Mouse (Mus musculus) hindbrain, embryonic 10.5 days (tissue): ENCODE data around the gene Gpr160. TPM values are rescaled to one million over a fixed set of nuclear protein-coding genes. Genes with fewer than 3 reads are reported as not detected.
A peak's percentile ranks its signal among the peaks of the same experiment; 100 is the strongest.
"Not testable (repeated sequence)": the region's sequence is repeated elsewhere in the genome, so short reads cannot be mapped to it uniquely, and the experiment has no call there.

Source experiments
- DNase-seq: peaks from one replicate; pipeline ENCODE4 v3.0.0-alpha.2; 2017; ENCODE audit warnings: low spot score
- H3K27ac ChIP-seq: fragments of 300-500 bp; sonication (generic); 2 replicates; pipeline ENCODE4 v1.5.1; 2016; ENCODE audit warnings: mild to moderate bottlenecking, moderate library complexity
- H3K27me3 ChIP-seq: fragments of 300-500 bp; sonication (generic); 2 replicates; pipeline ENCODE4 v1.6.1; 2016; ENCODE audit warnings: mild to moderate bottlenecking; ENCODE audit not compliant: poor library complexity, insufficient read depth, severe bottlenecking
- H3K36me3 ChIP-seq: fragments of 300-500 bp; sonication (generic); 2 replicates; pipeline ENCODE4 v1.6.1; 2016; ENCODE audit warnings: mild to moderate bottlenecking, moderate library complexity
- H3K4me1 ChIP-seq: fragments of 300-500 bp; sonication (generic); replicated peaks from 2 replicates; pipeline ENCODE4 v1.6.1; 2016; ENCODE audit warnings: mild to moderate bottlenecking
- H3K4me3 ChIP-seq: fragments of 300-500 bp; sonication (generic); 2 replicates; pipeline ENCODE4 v1.5.1; 2016; ENCODE audit warnings: mild to moderate bottlenecking, moderate library complexity
- H3K9me3 ChIP-seq: fragments of 300-500 bp; sonication (generic); 2 replicates; pipeline ENCODE4 v1.6.1; 2016; ENCODE audit warnings: mild to moderate bottlenecking, moderate library complexity
- WGBS: fragments of 180-500 bp; shearing (Covaris S2); methylation state at CpG from one replicate; pipeline ENCODE4 v1.1.7; 2016; 5-methylcytosine and 5-hydroxymethylcytosine counted together
- polyA plus RNA-seq: library from polyadenylated mRNA; unstranded; fragments of >200 nt; fragmentation: Nextera tagmentation; extraction: Ambion mirVana; gene quantifications from 2 replicates; pipeline ENCODE4 v1.2.1, GENCODE M21; 2016

Gpr160 gene
- 0.69 and 0.71 TPM in 2 replicates for polyA plus RNA-seq

GRCm38 (mm10) chr3:30855604-30856458 is at the start of gene Gpr160:
Gene Gpr160 (plus strand): TSS chr3:30855950.
- DNase-seq = peak; percentile 51
- Histone ChIP-seq H3K36me3 (no peaks in the 10 kb centered on the region), H3K4me1 (peaks cover 11% of the 10 kb centered on the region), H3K27me3 (peaks cover 50% of the 10 kb centered on the region), H3K9me3 (no peaks in the 10 kb centered on the region), H3K4me3 (peak within 1 kb of the TSS; percentile 64), H3K27ac (peak within 1 kb of the TSS; percentile 24; the same call in 1 of the 2 replicates)
- WGBS = under 1% methylated on average over 75 of the region's 75 CpGs

GRCm38 (mm10) chr3:30812881-30813280 is 42.9 kb upstream of the Gpr160 start:
- H3K9me3 ChIP-seq = no peaks in the 10 kb centered on the region
- no peak overlapping the region for H3K27ac ChIP-seq
- no peaks in the 10 kb centered on the region for H3K4me1 ChIP-seq
- no peak for DNase-seq
- peaks cover 90% of the 10 kb centered on the region for H3K36me3 ChIP-seq
- 77% methylated on average over 3 of the region's 3 CpGs for WGBS
- H3K4me3 ChIP-seq = no peak overlapping the region
- H3K27me3 ChIP-seq = no peaks in the 10 kb centered on the region

GRCm38 (mm10) chr3:30818630-30819125 is 37.1 kb upstream of the Gpr160 start:
- 96% methylated on average over 16 of the region's 16 CpGs for WGBS
- DNase-seq = no peak
- no peak overlapping the region for H3K27ac ChIP-seq
- no peaks in the 10 kb centered on the region for H3K9me3 ChIP-seq
- no peaks in the 10 kb centered on the region for H3K27me3 ChIP-seq
- H3K36me3 ChIP-seq = peaks cover 85% of the 10 kb centered on the region
- no peaks in the 10 kb centered on the region for H3K4me1 ChIP-seq
- no peak overlapping the region for H3K4me3 ChIP-seq

GRCm38 (mm10) chr3:30822163-30822562 is 33.6 kb upstream of the Gpr160 start:
- peaks cover 55% of the 10 kb centered on the region for H3K36me3 ChIP-seq
- no peak overlapping the region for H3K27ac ChIP-seq
- WGBS = 93% methylated on average over 8 of the region's 8 CpGs
- DNase-seq = no peak
- no peaks in the 10 kb centered on the region for H3K9me3 ChIP-seq
- no peaks in the 10 kb centered on the region for H3K27me3 ChIP-seq
- H3K4me3 ChIP-seq = no peak overlapping the region
- H3K4me1 ChIP-seq = no peaks in the 10 kb centered on the region

- no peak for DNase-seq
- 93% methylated on average over 5 of the region's 5 CpGs for WGBS
Measured at GRCm38 (mm10) chr3:30826069-30826468, 29.7 kb upstream of the Gpr160 start.

GRCm38 (mm10) chr3:30831848-30832606 is 23.7 kb upstream of the Gpr160 start:
- 80% methylated on average over 15 of the region's 15 CpGs for WGBS
- H3K9me3 ChIP-seq = no peaks in the 10 kb centered on the region
- no peak overlapping the region for H3K27ac ChIP-seq
- H3K27me3 ChIP-seq = no peaks in the 10 kb centered on the region
- H3K4me3 ChIP-seq = no peak overlapping the region
- H3K4me1 ChIP-seq = no peaks in the 10 kb centered on the region
- no peaks in the 10 kb centered on the region for H3K36me3 ChIP-seq
- no peak for DNase-seq

More at GRCm38 (mm10) chr3:30826069-30826468, 29.7 kb upstream of the Gpr160 start:
- H3K36me3 ChIP-seq = peaks cover 16% of the 10 kb centered on the region
- H3K27me3 ChIP-seq = no peaks in the 10 kb centered on the region
- no peak overlapping the region for H3K4me3 ChIP-seq
- H3K9me3 ChIP-seq = no peaks in the 10 kb centered on the region
- H3K4me1 ChIP-seq = no peaks in the 10 kb centered on the region
- H3K27ac ChIP-seq = no peak overlapping the region

GRCm38 (mm10) chr3:30833254-30833653 is 22.5 kb upstream of the Gpr160 start:
- H3K9me3 ChIP-seq = no peaks in the 10 kb centered on the region
- H3K36me3 ChIP-seq = no peaks in the 10 kb centered on the region
- no peak overlapping the region for H3K4me3 ChIP-seq
- no peaks in the 10 kb centered on the region for H3K27me3 ChIP-seq
- no peak for DNase-seq
- H3K4me1 ChIP-seq = no peaks in the 10 kb centered on the region
- 90% methylated on average over 3 of the region's 3 CpGs for WGBS
- no peak overlapping the region for H3K27ac ChIP-seq

- DNase-seq = no peak
- Histone ChIP-seq H3K27ac (no peak overlapping the region), H3K27me3 (no peaks in the 10 kb centered on the region), H3K36me3 (no peaks in the 10 kb centered on the region), H3K9me3 (no peaks in the 10 kb centered on the region), H3K4me1 (no peaks in the 10 kb centered on the region; the same call in 1 of the 2 replicates), H3K4me3 (no peak overlapping the region)
- 71% methylated on average over 2 of the region's 2 CpGs for WGBS
Measured at GRCm38 (mm10) chr3:30845755-30846154, 10.0 kb upstream of the Gpr160 start.

GRCm38 (mm10) chr3:30847413-30847812 is 8.3 kb upstream of the Gpr160 start:
- Histone ChIP-seq H3K4me3 (no peak overlapping the region), H3K36me3 (no peaks in the 10 kb centered on the region), H3K4me1 (no peaks in the 10 kb centered on the region; the same call in 1 of the 2 replicates), H3K27ac (no peak overlapping the region), H3K27me3 (peaks cover 3% of the 10 kb centered on the region; the same call in 1 of the 2 replicates), H3K9me3 (no peaks in the 10 kb centered on the region)
- no peak for DNase-seq
- 60% methylated on average over 1 of the region's 1 CpGs for WGBS

GRCm38 (mm10) chr3:30851422-30851821 is 4.3 kb upstream of the Gpr160 start:
- no peaks in the 10 kb centered on the region for H3K9me3 ChIP-seq
- peaks cover 36% of the 10 kb centered on the region for H3K27me3 ChIP-seq
- DNase-seq = no peak
- no peaks in the 10 kb centered on the region for H3K36me3 ChIP-seq
- no peak overlapping the region for H3K27ac ChIP-seq
- WGBS = 75% methylated on average over 6 of the region's 6 CpGs
- peaks cover 11% of the 10 kb centered on the region for H3K4me1 ChIP-seq
- H3K4me3 ChIP-seq = no peak overlapping the region

GRCm38 (mm10) chr3:30853596-30853995 is 2.2 kb upstream of the Gpr160 start:
- Histone ChIP-seq H3K27ac (no peak overlapping the region), H3K9me3 (no peaks in the 10 kb centered on the region), H3K4me1 (peaks cover 11% of the 10 kb centered on the region), H3K4me3 (no peak overlapping the region), H3K27me3 (peaks cover 50% of the 10 kb centered on the region), H3K36me3 (no peaks in the 10 kb centered on the region)
- whole genome bisulfite sequencing = 92% methylated on average over 5 of the region's 5 CpGs
- no peak for DNase-seq

GRCm38 (mm10) chr3:30859599-30859998 is 3.8 kb downstream of the Gpr160 start:
- not testable (repeated sequence) for DNase-seq, H3K27ac ChIP-seq, H3K9me3 ChIP-seq, H3K36me3 ChIP-seq, H3K4me3 ChIP-seq
- H3K4me1 ChIP-seq = peaks cover 11% of the 10 kb centered on the region
- WGBS = 94% methylated on average over 8 of the region's 8 CpGs
- H3K27me3 ChIP-seq = peaks cover 32% of the 10 kb centered on the region

GRCm38 (mm10) chr3:30860705-30861104 is 5.0 kb downstream of the Gpr160 start:
- DNase-seq = no peak
- no peak overlapping the region for H3K4me3 ChIP-seq
- WGBS = 82% methylated on average over 4 of the region's 4 CpGs

More at GRCm38 (mm10) chr3:30860705-30861104, 5.0 kb downstream of the Gpr160 start:
- Histone ChIP-seq H3K36me3 (no peaks in the 10 kb centered on the region), H3K27me3 (peaks cover 21% of the 10 kb centered on the region), H3K4me1 (peaks cover 7% of the 10 kb centered on the region), H3K9me3 (no peaks in the 10 kb centered on the region), H3K27ac (no peak overlapping the region)
